Mouse (Mus musculus) heart, adult 18-20 months (tissue): ENCODE measurements around the gene 4933430I17Rik. TPM values are rescaled to one million over a fixed set of nuclear protein-coding genes. Genes with fewer than 3 reads are reported as not detected.
"Not testable (repeated sequence)": the region's sequence is repeated elsewhere in the genome, so short reads cannot be mapped to it uniquely, and the experiment has no call there.

ENCODE experiments used
- DNase-seq, 2 experiments: peaks; one replicate each; pipeline ENCODE4 v3.0.0; 2021 to 2022; ENCODE audit warnings: mixed read lengths in 1 of 2
- long read RNA-seq, 2 experiments: library from polyadenylated mRNA; stranded (forward); transcript quantifications; one replicate each; pipeline ENCODE4 v2.0.0; 2021
- total RNA-seq, 2 experiments: library from RNA; stranded (reverse); gene quantifications; 2 replicates each; pipeline ENCODE4 v1.2.3; 2021

4933430I17Rik gene
- total RNA-seq = not detected
- long read RNA-seq, experiment 1 = 0 reads
- long read RNA-seq, experiment 2 = 0 reads

- peak; percentile 96 to 99 for DNase-seq
These were observed at the start of gene 4933430I17Rik, which contains the start of gene Pole3 for GRCm38 (mm10) chr4:62524651-62525488. TSS of gene 4933430I17Rik (plus strand) at chr4:62525369. TSS of gene Pole3 (minus strand) at chr4:62525068.

- no peak for DNase-seq
These were observed 49.4 kb upstream of the 4933430I17Rik start for GRCm38 (mm10) chr4:62475793-62476192.

GRCm38 (mm10) chr4:62477542-62478244 is 47.5 kb upstream of the 4933430I17Rik start:
- DNase-seq = no peak

- DNase-seq = not testable (repeated sequence)
These were observed 45.6 kb upstream of the 4933430I17Rik start for GRCm38 (mm10) chr4:62479593-62479936.

- peak in 1 of 2 experiments; percentile 21 for DNase-seq
These were observed 45.0 kb upstream of the 4933430I17Rik start, which contains the start of gene Bspry for GRCm38 (mm10) chr4:62479937-62480708. TSS of gene Bspry (plus strand) at chr4:62480053.

GRCm38 (mm10) chr4:62480709-62481605 is 44.2 kb upstream of the 4933430I17Rik start:
- DNase-seq = peak in 1 of 2 experiments; percentile 29

GRCm38 (mm10) chr4:62484928-62485327 is 40.2 kb upstream of the 4933430I17Rik start:
- DNase-seq = no peak

GRCm38 (mm10) chr4:62485450-62486161 is 39.6 kb upstream of the 4933430I17Rik start:
- no peak for DNase-seq

- DNase-seq = no peak
These were observed 38.9 kb upstream of the 4933430I17Rik start for GRCm38 (mm10) chr4:62486162-62486696.

- no peak for DNase-seq
These were observed 38.0 kb upstream of the 4933430I17Rik start for GRCm38 (mm10) chr4:62487172-62487571.

- DNase-seq = no peak
These were observed 37.3 kb upstream of the 4933430I17Rik start for GRCm38 (mm10) chr4:62487914-62488313.

GRCm38 (mm10) chr4:62492682-62493081 is 32.5 kb upstream of the 4933430I17Rik start:
- DNase-seq = no peak

GRCm38 (mm10) chr4:62494230-62494629 is 30.9 kb upstream of the 4933430I17Rik start:
- no peak for DNase-seq

- peak; percentile 72 to 77 for DNase-seq
These were observed 29.2 kb upstream of the 4933430I17Rik start for GRCm38 (mm10) chr4:62495946-62496345.

GRCm38 (mm10) chr4:62496815-62497214 is 28.4 kb upstream of the 4933430I17Rik start:
- DNase-seq = peak in 1 of 2 experiments; percentile 67

GRCm38 (mm10) chr4:62500799-62501198 is 24.4 kb upstream of the 4933430I17Rik start:
- no peak for DNase-seq

GRCm38 (mm10) chr4:62501534-62501933 is 23.6 kb upstream of the 4933430I17Rik start:
- peak in 1 of 2 experiments; percentile 39 for DNase-seq

- DNase-seq = peak; percentile 94 to 96
These were observed 23.0 kb upstream of the 4933430I17Rik start for GRCm38 (mm10) chr4:62501964-62502732.

GRCm38 (mm10) chr4:62502969-62503368 is 22.2 kb upstream of the 4933430I17Rik start:
- DNase-seq = no peak
